Mouse (Mus musculus): ENCODE measurements around the gene Lypd6. TPM values are rescaled to one million over a fixed set of nuclear protein-coding genes. Genes with fewer than 3 reads are reported as not detected.

The Lypd6 gene
- 3.9 TPM for polyA plus RNA-seq (2012; fragmentation: generic; extraction: Trizol)

DNA sequence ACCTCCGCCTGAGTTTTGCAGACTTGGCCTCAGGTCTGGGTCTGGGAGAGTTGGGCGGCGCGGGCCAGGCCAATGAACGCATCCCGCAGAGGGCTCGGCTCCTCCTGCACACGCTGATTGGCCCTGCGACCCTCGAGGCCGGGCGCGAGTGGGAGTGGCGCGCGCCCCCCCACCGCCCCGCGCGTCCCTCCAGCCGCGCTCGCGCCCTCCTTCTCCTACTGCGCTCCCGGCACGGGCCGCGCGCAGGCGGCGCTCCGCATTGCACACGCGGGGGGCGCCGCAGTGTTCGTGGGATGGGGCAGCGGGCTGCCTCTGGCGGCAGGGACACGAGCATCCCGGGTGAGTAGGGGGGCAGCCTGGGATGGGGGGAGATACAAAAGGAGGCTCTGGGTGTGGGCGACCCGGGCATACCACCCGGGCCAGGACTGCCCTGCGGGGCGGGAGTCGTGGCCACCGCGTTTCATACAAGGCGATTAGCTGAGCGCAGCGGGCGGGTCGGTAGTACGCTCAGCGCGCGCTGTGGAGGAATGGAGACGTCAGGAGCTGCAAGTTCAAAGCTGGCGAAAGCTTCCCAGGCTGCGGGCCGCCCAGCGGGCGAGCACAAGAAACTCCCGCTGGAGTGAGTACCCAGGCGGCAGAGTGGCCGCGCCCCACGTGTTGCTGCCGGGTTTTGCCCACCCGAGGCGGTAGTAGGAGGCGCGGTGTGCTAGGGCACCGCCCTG, at the start of gene Lypd6:
Lypd6 (plus strand) TSS at position 184 of the 722 bp plus-strand sequence.
- H3K36me3 ChIP-seq (ENCODE audit: control insufficient read depth, insufficient read depth) = no peaks in the 10 kb centered on the region
- TF ChIP-seq MYOD1 (IDR thresholded peaks at IDR 0.05; ENCODE audit: control insufficient read depth in 1 of 3, insufficient read length in 2 of 3, low read depth in 2 of 3) (peak in 1 of 3 experiments; percentile 29), REST (IDR thresholded peaks at IDR 0.05; ENCODE audit: insufficient read depth, insufficient read length) (no peak), E2F4 (IDR thresholded peaks at IDR 0.05; ENCODE audit: insufficient read depth) (no peak), POLR2AphosphoS2 (IDR thresholded peaks at IDR 0.05; ENCODE audit: insufficient read length, low read depth) (no peak), USF1 (IDR thresholded peaks at IDR 0.05; ENCODE audit: low read depth) (no peak), MYOG (IDR thresholded peaks at IDR 0.05; ENCODE audit: control insufficient read depth in 1 of 3, insufficient read depth in 1 of 3, insufficient read length in 2 of 3, low read depth in 2 of 3) (peak in 1 of 3 experiments; percentile 26), SRF (IDR thresholded peaks at IDR 0.05; ENCODE audit: control insufficient read depth, insufficient read length, low read depth) (no peak), TCF12 (IDR thresholded peaks at IDR 0.05; ENCODE audit: insufficient read depth, poor library complexity, severe bottlenecking) (no peak), TCF3 (IDR thresholded peaks at IDR 0.05; ENCODE audit: insufficient read length, low read depth) (no peak), CEBPB (IDR thresholded peaks at IDR 0.05; ENCODE audit: insufficient read depth, poor library complexity, severe bottlenecking) (no peak), MAX (IDR thresholded peaks at IDR 0.05; ENCODE audit: low read depth) (no peak), POLR2A (IDR thresholded peaks at IDR 0.05; ENCODE audit: insufficient read length, low read depth) (peak; percentile 47)

DNA sequence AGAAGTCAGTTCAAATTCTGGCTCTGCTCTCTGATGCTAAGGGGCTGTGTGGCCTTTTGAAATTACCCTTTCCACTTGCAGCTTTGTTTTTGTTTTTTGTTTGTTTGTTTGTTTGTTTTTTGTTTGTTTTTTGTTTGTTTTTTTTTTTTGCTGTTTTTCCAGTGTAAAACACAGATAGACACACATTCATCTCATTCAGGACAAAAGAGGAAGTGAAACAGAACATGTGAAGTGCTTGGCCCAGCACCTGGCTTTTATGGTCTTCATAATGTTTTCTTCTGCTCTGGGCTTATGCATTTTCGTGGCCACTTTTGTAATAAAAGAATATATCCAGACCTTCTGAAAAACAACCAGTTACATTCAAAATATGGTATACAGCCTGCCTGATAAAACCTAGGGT, 46.8 kb upstream of the Lypd6 start:
- Histone ChIP-seq H3K79me2 (ENCODE audit: control insufficient read depth, insufficient read depth) (no peaks in the 10 kb centered on the region), H3K4me2 (ENCODE audit: low read depth) (no peak overlapping the region), H3K27me3 (ENCODE audit: control insufficient read depth, insufficient read depth, insufficient read length) (no peaks in the 10 kb centered on the region), H3K4me3 (no peak overlapping the region), H3ac (ENCODE audit: control insufficient read depth, insufficient read length) (no peak overlapping the region), H3K36me3 (ENCODE audit: control insufficient read depth, insufficient read depth) (no peaks in the 10 kb centered on the region)
- TF ChIP-seq TCF3 (IDR thresholded peaks at IDR 0.05; ENCODE audit: insufficient read length, low read depth) (no peak), POLR2AphosphoS2 (IDR thresholded peaks at IDR 0.05; ENCODE audit: insufficient read length, low read depth) (no peak), CEBPB (IDR thresholded peaks at IDR 0.05; ENCODE audit: insufficient read depth, poor library complexity, severe bottlenecking) (no peak), MYOD1 (IDR thresholded peaks at IDR 0.05; ENCODE audit: control insufficient read depth in 1 of 3, insufficient read length in 2 of 3, low read depth in 2 of 3) (no peak), USF1 (IDR thresholded peaks at IDR 0.05; ENCODE audit: low read depth) (no peak), SRF (IDR thresholded peaks at IDR 0.05; ENCODE audit: control insufficient read depth, insufficient read length, low read depth) (no peak), MYOG (IDR thresholded peaks at IDR 0.05; ENCODE audit: control insufficient read depth in 1 of 3, insufficient read depth in 1 of 3, insufficient read length in 2 of 3, low read depth in 2 of 3) (no peak), REST (IDR thresholded peaks at IDR 0.05; ENCODE audit: insufficient read depth, insufficient read length) (no peak)

More for the DNA sequence above, at the start of gene Lypd6:
- Histone ChIP-seq H3K4me2 (ENCODE audit: low read depth) (peak within 1 kb of the TSS; percentile 76), H3ac (ENCODE audit: control insufficient read depth, insufficient read length) (peak within 1 kb of the TSS; percentile 8), H3K79me2 (ENCODE audit: control insufficient read depth, insufficient read depth) (peaks cover 4% of the 10 kb centered on the region), H3K4me3 (peak within 1 kb of the TSS; percentile 31), H3K27me3 (ENCODE audit: control insufficient read depth, insufficient read depth, insufficient read length) (no peaks in the 10 kb centered on the region)

DNA sequence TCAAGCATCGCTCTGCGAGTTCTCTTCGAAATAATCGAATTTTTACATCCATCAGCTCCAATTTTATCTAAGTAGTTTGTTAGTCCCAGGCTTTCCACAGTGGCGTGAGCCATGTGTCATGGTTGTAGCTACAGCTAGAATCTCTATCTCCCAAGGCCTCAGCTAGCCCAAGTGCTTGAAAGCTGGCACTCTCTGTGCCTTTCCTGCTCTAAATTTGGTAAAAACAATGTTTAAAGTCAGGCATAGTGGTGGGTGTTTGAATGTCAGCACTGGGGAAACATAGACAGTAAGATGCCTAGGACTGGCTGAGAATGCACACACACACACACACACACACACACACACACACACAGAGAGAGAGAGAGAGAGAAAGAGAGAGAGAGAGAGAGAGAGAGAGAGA, 40.7 kb upstream of the Lypd6 start:
- TF ChIP-seq MYOD1 (IDR thresholded peaks at IDR 0.05; ENCODE audit: control insufficient read depth in 1 of 3, insufficient read length in 2 of 3, low read depth in 2 of 3) (no peak), POLR2AphosphoS2 (IDR thresholded peaks at IDR 0.05; ENCODE audit: insufficient read length, low read depth) (no peak)
- Histone ChIP-seq H3K79me2 (ENCODE audit: control insufficient read depth, insufficient read depth) (no peaks in the 10 kb centered on the region), H3K36me3 (ENCODE audit: control insufficient read depth, insufficient read depth) (no peaks in the 10 kb centered on the region), H3K4me2 (ENCODE audit: low read depth) (no peak overlapping the region), H3K4me3 (no peak overlapping the region), H3K27me3 (ENCODE audit: control insufficient read depth, insufficient read depth, insufficient read length) (no peaks in the 10 kb centered on the region), H3ac (ENCODE audit: control insufficient read depth, insufficient read length) (no peak overlapping the region)

- TF ChIP-seq TCF3 (IDR thresholded peaks at IDR 0.05; ENCODE audit: insufficient read length, low read depth) (no peak), POLR2AphosphoS2 (IDR thresholded peaks at IDR 0.05; ENCODE audit: insufficient read length, low read depth) (no peak), TCF12 (IDR thresholded peaks at IDR 0.05; ENCODE audit: insufficient read depth, poor library complexity, severe bottlenecking) (no peak), MYOG (IDR thresholded peaks at IDR 0.05; ENCODE audit: control insufficient read depth in 1 of 3, insufficient read depth in 1 of 3, insufficient read length in 2 of 3, low read depth in 2 of 3) (no peak), REST (IDR thresholded peaks at IDR 0.05; ENCODE audit: insufficient read depth, insufficient read length) (no peak), CEBPB (IDR thresholded peaks at IDR 0.05; ENCODE audit: insufficient read depth, poor library complexity, severe bottlenecking) (no peak), SRF (IDR thresholded peaks at IDR 0.05; ENCODE audit: control insufficient read depth, insufficient read length, low read depth) (no peak), E2F4 (IDR thresholded peaks at IDR 0.05; ENCODE audit: insufficient read depth) (no peak), POLR2A (IDR thresholded peaks at IDR 0.05; ENCODE audit: insufficient read length, low read depth) (no peak), MAX (IDR thresholded peaks at IDR 0.05; ENCODE audit: low read depth) (no peak), MYOD1 (IDR thresholded peaks at IDR 0.05; ENCODE audit: control insufficient read depth in 1 of 3, insufficient read length in 2 of 3, low read depth in 2 of 3) (no peak), USF1 (IDR thresholded peaks at IDR 0.05; ENCODE audit: low read depth) (no peak)
- Histone ChIP-seq H3K79me2 (ENCODE audit: control insufficient read depth, insufficient read depth) (no peaks in the 10 kb centered on the region), H3K27me3 (ENCODE audit: control insufficient read depth, insufficient read depth, insufficient read length) (no peaks in the 10 kb centered on the region), H3ac (ENCODE audit: control insufficient read depth, insufficient read length) (no peak overlapping the region), H3K36me3 (ENCODE audit: control insufficient read depth, insufficient read depth) (no peaks in the 10 kb centered on the region), H3K4me3 (no peak overlapping the region), H3K4me2 (ENCODE audit: low read depth) (no peak overlapping the region)
Measured at GRCm38 (mm10) chr2:50028930-50029329, 37.3 kb upstream of the Lypd6 start.

Measured in myocyte (in vitro differentiated cells).